In genomic region chr7:78846737-78847434, GRCm38 (mm10) we compare ENCODE assay signal across 8 mouse cellular contexts. TPM values are rescaled to one million over a fixed set of nuclear protein-coding genes. Genes with fewer than 3 reads are reported as not detected.
DNase-seq lines count a peak whose midpoint lies in the region; ATAC-seq and TF ChIP-seq lines count a peak whose summit lies in the region.

TSS of gene Det1 (minus strand) at chr7:78847263.

- no peaks in the 10 kb centered on the region for H3K9me3 ChIP-seq in ES-E14 (ENCODE audit: control insufficient read depth, insufficient read depth, low read depth, low read length)
- H3K9me3 ChIP-seq in forebrain, embryonic 15.5 days, result no peaks in the 10 kb centered on the region

- in situ Hi-C loops in ES-E14 (cut with MboI; ENCODE audit: low sequenced_read_pairs in 2 of 2, unreplicated experiment in 2 of 2), result no loop called here

- peak within 1 kb of the TSS; percentile 56 for H3K4me2 ChIP-seq in forebrain, embryonic 15.5 days (replicated peaks)

- peak; percentile 86 for DNase-seq in ES-E14 (ENCODE audit: low read depth, low spot score)
- DNase-seq in cerebellum, adult 11-12 months, result peak; percentile 86
- peak; percentile 72 for DNase-seq in heart, postnatal 25 days (ENCODE audit: low spot score)
- DNase-seq in layer of hippocampus, adult 18-20 months (ENCODE audit: low spot score in 2 of 2), result peak; percentile 86 to 95
- DNase-seq in lung, adult 2 months, result peak; percentile 87
- peak; percentile 80 to 85 for DNase-seq in thymus, adult 18-20 months

- 0 out of 2 replicates have a peak, but pooled peaks have one; percentile 12 for TF ChIP-seq POLR2A in lung, adult 2 months (IDR thresholded peaks at IDR 0.05; ENCODE audit: borderline replicate concordance, extremely low read depth, low read depth, low read length)

- peak; percentile 85 for TF ChIP-seq CTCF in lung, adult 2 months (IDR thresholded peaks at IDR 0.05; ENCODE audit: insufficient read depth, low read length)

- peak; percentile 95 for ATAC-seq in forebrain, embryonic 15.5 days (replicated peaks)
- ATAC-seq in neutrophil, adult 5-6 weeks (ENCODE audit: extremely low read depth, insufficient number of reproducible peaks, low FRiP score, poor library complexity, severe bottlenecking), result peak; percentile 99

- H3K36me3 ChIP-seq in ES-E14 (ENCODE audit: control insufficient read depth, insufficient read depth, low read length, poor library complexity, severe bottlenecking), result peaks cover 11% of the 10 kb centered on the region; the same call in 1 of the 2 replicates
- peaks cover 15% of the 10 kb centered on the region for H3K36me3 ChIP-seq in forebrain, embryonic 15.5 days

- H3K27me3 ChIP-seq in forebrain, embryonic 15.5 days, result no peaks in the 10 kb centered on the region

- H3K4me1 ChIP-seq in ES-E14 (ENCODE audit: control insufficient read depth in 2 of 2, insufficient read depth in 2 of 2, low read length in 2 of 2, poor library complexity in 1 of 2), result peaks cover 0 to 13% of the 10 kb centered on the region in 2 experiments; a peak in 2 of 4 replicates
- peaks cover 9% of the 10 kb centered on the region for H3K4me1 ChIP-seq in forebrain, embryonic 15.5 days
- H3K4me1 ChIP-seq in lung, adult 2 months (ENCODE audit: control insufficient read depth, insufficient read depth, low read length), result no peaks in the 10 kb centered on the region

- H3K9ac ChIP-seq in ES-E14 (ENCODE audit: insufficient read depth, low read depth, low read length, poor library complexity, severe bottlenecking), result peak within 1 kb of the TSS; percentile 88
- H3K9ac ChIP-seq in forebrain, embryonic 15.5 days (replicated peaks), result peak within 1 kb of the TSS; percentile 97

- peak within 1 kb of the TSS; percentile 80 to 86 for H3K4me3 ChIP-seq in ES-E14 (ENCODE audit: insufficient read depth in 1 of 2, low read depth in 1 of 2, low read length in 2 of 2, poor library complexity in 1 of 2, severe bottlenecking in 1 of 2)
- peak within 1 kb of the TSS; percentile 88 for H3K4me3 ChIP-seq in forebrain, embryonic 15.5 days
- peak within 1 kb of the TSS; percentile 92 for H3K4me3 ChIP-seq in lung, adult 2 months (replicated peaks; ENCODE audit: extremely low read depth, low read depth, low read length)

- intact Hi-C loops in heart, postnatal 25 days (cut with DNase I), result loop anchor here (2.0 kb wide), 2 partner anchors 44 to 52 kb away; no protein-coding TSS in a partner anchor

- H3K27ac ChIP-seq in ES-E14 (ENCODE audit: insufficient read depth, low read depth, low read length, poor library complexity, severe bottlenecking), result peak within 1 kb of the TSS; percentile 71
- H3K27ac ChIP-seq in forebrain, embryonic 15.5 days (replicated peaks), result peak within 1 kb of the TSS; percentile 82

- under 1% methylated on average over 54 of the region's 54 CpGs for WGBS in forebrain, embryonic 15.5 days
- WGBS in lung, adult 2 months, result 1% methylated on average over 54 of the region's 54 CpGs

TF ChIP-seq in ES-E14, 5 proteins besides CTCF, POLR2A, EP300 and RAD21:
- TF ChIP-seq HCFC1 (IDR thresholded peaks at IDR 0.05; ENCODE audit: borderline replicate concordance, insufficient read depth, low read length) (0 out of 2 replicates have a peak, but pooled peaks have one; percentile 68), CHD2 (IDR thresholded peaks at IDR 0.05; ENCODE audit: low read depth, low read length) (no peak)

RNA-seq across cellular contexts. Expression of gene Det1, which starts in this region (rescaled TPM):
- 14.3 and 14.5 TPM in 2 replicates for total RNA-seq in ES-E14 (2012; rRNA removed)
- 18.1 and 18.5 TPM in 2 replicates for polyA plus RNA-seq in forebrain, embryonic 15.5 days (2015; fragmentation: Nextera tagmentation; extraction: Ambion mirVana)
- 10 to 100 TPM; 12.1 to 13.9 TPM for total RNA-seq in heart, postnatal 25 days (2021)
- total RNA-seq in layer of hippocampus, adult 18-20 months (2021), result 1 to 10 TPM; 6.3 to 7.6 TPM
- polyA plus RNA-seq in lung, adult 2 months (2012; rRNA removed), result 10.2 and 11.0 TPM in 2 replicates
- total RNA-seq in neutrophil, adult 5-6 weeks (2017), result 11.1 and 14.5 TPM in 2 replicates

Comparison
In these comparisons a context has a peak if more than half of its experiments do, and no peak if none do; other contexts are left out.
1. Peak in every context shown above with its lines: DNase-seq, ATAC-seq, H3K4me3 ChIP-seq and H3K27ac ChIP-seq.